Mouse (Mus musculus): ENCODE results near the gene Crhr1.

DNA sequence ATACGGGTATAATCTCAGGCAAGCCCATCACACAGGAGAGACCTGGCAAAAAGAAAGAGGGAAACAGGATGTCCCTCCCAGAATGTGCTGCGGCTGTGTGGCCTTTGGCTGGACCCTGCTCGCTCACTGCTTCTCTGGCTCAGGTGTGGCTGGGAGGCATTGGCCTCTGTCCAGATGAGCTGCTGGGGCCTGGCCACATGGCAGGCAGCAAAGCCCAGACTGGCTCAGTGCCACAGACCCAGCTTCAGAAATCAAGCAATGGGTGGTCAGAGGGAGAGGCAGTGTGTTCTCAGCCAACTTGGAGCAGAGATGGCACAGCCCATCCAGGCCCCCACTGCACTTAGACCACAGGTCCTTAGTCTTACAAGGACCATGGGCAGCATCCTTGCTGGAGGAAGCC is 8.1 kb upstream of the Crhr1 start:
- TF ChIP-seq CTCF (IDR thresholded peaks at IDR 0.05; ENCODE audit: low read depth) (no peak), EP300 (IDR thresholded peaks at IDR 0.05; ENCODE audit: low read depth) (no peak)

All from liver, postnatal 0 days (tissue).